ENCODE assay signal across 8 mouse cellular contexts in the genomic region with DNA sequence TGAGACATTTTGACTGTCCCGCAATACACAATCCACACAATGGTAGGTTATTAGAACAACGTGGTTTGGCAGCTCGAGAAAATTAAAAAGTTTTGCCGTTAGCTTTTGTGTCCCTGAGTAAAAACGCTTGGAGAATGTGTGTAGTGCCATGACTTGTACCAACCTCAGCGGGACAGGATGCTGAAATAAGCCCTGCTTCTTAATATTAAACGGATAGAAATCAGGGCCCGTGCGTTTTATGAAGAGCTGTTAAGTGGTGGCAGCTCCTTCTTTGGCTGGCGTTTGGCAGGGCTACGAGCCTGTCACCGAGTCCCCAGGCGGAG. TPM values are rescaled to one million over a fixed set of nuclear protein-coding genes. Genes with fewer than 3 reads are reported as not detected.
A peak's percentile ranks its signal among the peaks of the same experiment; 100 is the strongest.
DNase-seq lines count a peak whose midpoint lies in the region; ATAC-seq and TF ChIP-seq lines count a peak whose summit lies in the region.

No protein-coding gene starts in this region.

- TF ChIP-seq CTCF in cerebellum, adult 2 months (IDR thresholded peaks at IDR 0.05; ENCODE audit: borderline replicate concordance, insufficient read depth, low read depth, low read length), result no peak
- no peak for TF ChIP-seq CTCF in thymus, adult 2 months (IDR thresholded peaks at IDR 0.05; ENCODE audit: borderline replicate concordance, control insufficient read depth, extremely low read depth, insufficient read depth, low read length, poor library complexity)

- ATAC-seq in liver, embryonic 15.5 days (ENCODE audit: insufficient read depth), result no peak

- WGBS in cerebellum, adult 2 months, result 5% methylated on average over 13 of the region's 13 CpGs
- WGBS in thymus, adult 2 months, result 46% methylated on average over 13 of the region's 13 CpGs
- WGBS in liver, embryonic 15.5 days (ENCODE audit: insufficient replicate concordance), result 25% methylated on average over 13 of the region's 13 CpGs

- H3K27ac ChIP-seq in cerebellum, adult 2 months (ENCODE audit: insufficient read depth, low read length), result no peak overlapping the region
- H3K27ac ChIP-seq in thymus, adult 2 months (ENCODE audit: control insufficient read depth, insufficient read depth, low read length), result no peak overlapping the region
- no peak overlapping the region for H3K27ac ChIP-seq in liver, embryonic 15.5 days (replicated peaks)

- TF ChIP-seq POLR2A in cerebellum, adult 2 months (IDR thresholded peaks at IDR 0.05; ENCODE audit: borderline replicate concordance, insufficient read depth, low read length), result no peak
- no peak for TF ChIP-seq POLR2A in thymus, adult 2 months (IDR thresholded peaks at IDR 0.05; ENCODE audit: control insufficient read depth, extremely low read depth, insufficient read depth, low read length, poor library complexity)

- no peak overlapping the region for H3K9ac ChIP-seq in liver, embryonic 15.5 days

- H3K36me3 ChIP-seq in thymus, adult 2 months (ENCODE audit: control insufficient read depth, insufficient read depth, low read length), result no peaks in the 10 kb centered on the region
- no peaks in the 10 kb centered on the region for H3K36me3 ChIP-seq in liver, embryonic 15.5 days (replicated peaks)

- peak overlapping the region; percentile 60 for H3K4me2 ChIP-seq in liver, embryonic 15.5 days

- H3K27me3 ChIP-seq in cerebellum, adult 2 months (ENCODE audit: control insufficient read depth, insufficient read depth, low read length), result no peaks in the 10 kb centered on the region
- H3K27me3 ChIP-seq in thymus, adult 2 months (ENCODE audit: control insufficient read depth, insufficient read depth, low read length), result no peaks in the 10 kb centered on the region
- H3K27me3 ChIP-seq in liver, embryonic 15.5 days, result peaks cover 52% of the 10 kb centered on the region

- no peak for DNase-seq in cerebellum, adult 2 months
- DNase-seq in cerebellum, adult 8-10 months, result no peak
- no peak for DNase-seq in thymus, adult 2 months
- DNase-seq in thymus, postnatal 25 days, result no peak
- DNase-seq in spleen, postnatal 36 days (ENCODE audit: low spot score in 2 of 2), result no peak
- no peak for DNase-seq in cerebellum, postnatal 25 days
- no peak for DNase-seq in adrenal gland, postnatal 25 days

- no peaks in the 10 kb centered on the region for H3K9me3 ChIP-seq in liver, embryonic 15.5 days (replicated peaks)

- H3K4me3 ChIP-seq in cerebellum, adult 2 months (replicated peaks; ENCODE audit: insufficient read depth, low read depth, low read length), result peak overlapping the region; percentile 73
- H3K4me3 ChIP-seq in thymus, adult 2 months (ENCODE audit: control insufficient read depth, insufficient read depth, low read length), result peak overlapping the region; percentile 40
- peak overlapping the region; percentile 41 for H3K4me3 ChIP-seq in liver, embryonic 15.5 days (replicated peaks)

- peaks cover 2% of the 10 kb centered on the region; the same call in 1 of the 2 replicates for H3K4me1 ChIP-seq in cerebellum, adult 2 months (ENCODE audit: control insufficient read depth, insufficient read depth, low read length)
- peaks cover 11% of the 10 kb centered on the region for H3K4me1 ChIP-seq in thymus, adult 2 months (replicated peaks; ENCODE audit: control insufficient read depth, insufficient read depth, low read length)
- peaks cover 8% of the 10 kb centered on the region; the same call in 1 of the 2 replicates for H3K4me1 ChIP-seq in liver, embryonic 15.5 days (replicated peaks)

RNA-seq across cellular contexts. Expression of a gene that starts 11.2 kb away (rescaled TPM):
- polyA plus RNA-seq in cerebellum, adult 2 months (2012; rRNA removed), result 0.21 TPM in 1 of 2 replicates, not detected in the other
- not detected in 2 replicates for polyA plus RNA-seq in thymus, adult 2 months (2012; rRNA removed)
- polyA plus RNA-seq in liver, embryonic 15.5 days (2015; fragmentation: Nextera tagmentation; extraction: Ambion mirVana), result 0.09 TPM in 1 of 2 replicates, not detected in the other
- not detected in 2 replicates for total RNA-seq in adrenal gland, postnatal 25 days (2021)

RNA-seq across cellular contexts. Expression of a gene that starts 11.3 kb away (rescaled TPM):
- polyA plus RNA-seq in cerebellum, adult 2 months (2012; rRNA removed), result 26.3 and 26.5 TPM in 2 replicates
- polyA plus RNA-seq in thymus, adult 2 months (2012; rRNA removed), result 25.7 and 25.9 TPM in 2 replicates
- polyA plus RNA-seq in liver, embryonic 15.5 days (2015; fragmentation: Nextera tagmentation; extraction: Ambion mirVana), result 11.9 and 12.4 TPM in 2 replicates
- 28.5 and 40.3 TPM in 2 replicates for total RNA-seq in adrenal gland, postnatal 25 days (2021)

RNA-seq across cellular contexts. Expression of a gene that starts 37.7 kb away (rescaled TPM):
- polyA plus RNA-seq in cerebellum, adult 2 months (2012; rRNA removed), result 0.26 and 0.27 TPM in 2 replicates
- polyA plus RNA-seq in thymus, adult 2 months (2012; rRNA removed), result 0.77 and 1.1 TPM in 2 replicates
- not detected in 2 replicates for polyA plus RNA-seq in liver, embryonic 15.5 days (2015; fragmentation: Nextera tagmentation; extraction: Ambion mirVana)
- 1.2 and 1.3 TPM in 2 replicates for total RNA-seq in adrenal gland, postnatal 25 days (2021)
